Mouse (Mus musculus) E14TG2a.4 (cell line): ENCODE measurements around the gene Prom1.

Experiments
- CTCF ChIP-seq: conservative IDR thresholded peaks from 2 replicates; pipeline ENCODE4 v1.5.1; 2014; ENCODE audit warnings: low read length
- NANOG ChIP-seq: IDR thresholded peaks from 2 replicates; pipeline ENCODE4 v1.6.1; 2014; ENCODE audit warnings: borderline replicate concordance, low read length, mixed read lengths
- POU5F1 ChIP-seq: IDR thresholded peaks from 2 replicates; pipeline ENCODE4 v1.6.1; 2014; ENCODE audit warnings: low read length, borderline replicate concordance

- TF ChIP-seq CTCF (no peak), NANOG (no peak), POU5F1 (no peak)
Observed at GRCm38 (mm10) chr5:43959884-43960440, 141.9 kb downstream of the Prom1 start.
